ENCODE assay signal across 7 mouse cellular contexts in the genomic region with DNA sequence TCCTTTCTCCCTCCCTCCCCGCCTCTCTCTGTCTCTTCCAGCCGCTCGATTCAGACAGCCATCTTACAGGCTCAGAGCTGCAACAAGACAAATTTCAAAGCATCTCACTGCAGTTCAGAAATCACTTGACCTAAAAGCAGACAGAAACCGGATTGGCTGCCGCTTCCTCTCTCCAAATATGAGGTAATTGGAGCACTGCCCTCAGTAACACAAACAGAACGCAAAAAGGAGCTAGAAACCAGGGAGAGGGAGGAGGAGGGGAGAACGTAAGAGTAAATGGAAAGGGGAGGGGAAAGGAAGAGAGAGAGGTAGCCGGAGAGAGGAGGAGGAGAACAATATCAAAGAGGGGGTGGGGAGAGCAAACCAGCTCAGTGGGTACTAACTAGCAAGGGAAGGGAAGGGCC.
DNase-seq lines count a peak whose midpoint lies in the region; ATAC-seq and TF ChIP-seq lines count a peak whose summit lies in the region.

No protein-coding gene starts in this region.

- no peak for TF ChIP-seq POLR2A in brain, embryonic 14.5 days (IDR thresholded peaks at IDR 0.05; ENCODE audit: borderline replicate concordance, extremely low read depth, insufficient read depth, insufficient read length, poor library complexity, severe bottlenecking)

- 60% methylated on average over 8 of the region's 8 CpGs for WGBS in liver, embryonic 13.5 days (ENCODE audit: insufficient replicate concordance)
- 5% methylated on average over 8 of the region's 8 CpGs for WGBS in neural tube, embryonic 15.5 days

- 0 out of 2 replicates have a peak, but pooled peaks cover 3% of the 10 kb centered on the region for H3K36me3 ChIP-seq in liver, embryonic 13.5 days
- H3K36me3 ChIP-seq in neural tube, embryonic 15.5 days, result no peaks in the 10 kb centered on the region

- H3K9ac ChIP-seq in liver, embryonic 13.5 days, result no peak overlapping the region
- peak overlapping the region; percentile 46 for H3K9ac ChIP-seq in neural tube, embryonic 15.5 days (replicated peaks)

- peaks cover 12% of the 10 kb centered on the region for H3K4me1 ChIP-seq in liver, embryonic 13.5 days (replicated peaks)
- H3K4me1 ChIP-seq in neural tube, embryonic 15.5 days, result peaks cover 71% of the 10 kb centered on the region

- no peaks in the 10 kb centered on the region for H3K27me3 ChIP-seq in liver, embryonic 13.5 days
- H3K27me3 ChIP-seq in neural tube, embryonic 15.5 days (replicated peaks), result no peaks in the 10 kb centered on the region

- peak overlapping the region; percentile 16; the same call in 1 of the 2 replicates for H3K4me2 ChIP-seq in liver, embryonic 13.5 days
- H3K4me2 ChIP-seq in neural tube, embryonic 15.5 days, result peak overlapping the region; percentile 70

- H3K9me3 ChIP-seq in liver, embryonic 13.5 days (replicated peaks), result no peaks in the 10 kb centered on the region
- no peaks in the 10 kb centered on the region for H3K9me3 ChIP-seq in neural tube, embryonic 15.5 days (replicated peaks)

- no peak for TF ChIP-seq CTCF in brain, embryonic 14.5 days (IDR thresholded peaks at IDR 0.05; ENCODE audit: borderline replicate concordance, extremely low read depth, insufficient read depth, insufficient read length)

- H3K27ac ChIP-seq in liver, embryonic 13.5 days, result no peak overlapping the region; the same call in 1 of the 2 replicates
- H3K27ac ChIP-seq in neural tube, embryonic 15.5 days (replicated peaks), result peak overlapping the region; percentile 89

- DNase-seq in brain, embryonic 14.5 days (ENCODE audit: low read depth), result peak; percentile 85
- DNase-seq in cerebellum, postnatal 25 days, result peak; percentile 73 to 75
- DNase-seq in frontal cortex, postnatal 36 days (ENCODE audit: low spot score in 2 of 2), result peak; percentile 57 to 73
- DNase-seq in kidney, postnatal 14 days, result peak; percentile 34
- DNase-seq in liver, embryonic 13.5 days, result no peak
- DNase-seq in spleen, postnatal 36 days (ENCODE audit: low spot score in 2 of 2), result no peak

- ATAC-seq in liver, embryonic 13.5 days (ENCODE audit: low read depth), result no peak
- peak; percentile 71 for ATAC-seq in neural tube, embryonic 15.5 days (ENCODE audit: low FRiP score)

- H3K4me3 ChIP-seq in liver, embryonic 13.5 days (replicated peaks), result no peak overlapping the region
- H3K4me3 ChIP-seq in neural tube, embryonic 15.5 days (replicated peaks), result peak overlapping the region; percentile 37

Comparison
In these comparisons a context has a peak if more than half of its experiments do, and no peak if none do; other contexts are left out.
1. DNase-seq: peak in brain, embryonic 14.5 days (single experiment), cerebellum, postnatal 25 days (2 of 2), frontal cortex, postnatal 36 days (2 of 2) and kidney, postnatal 14 days (single experiment); none in liver, embryonic 13.5 days (single experiment) and spleen, postnatal 36 days (0 of 2).